Mouse (Mus musculus): Measurements from ENCODE around the gene Asb9.
A peak's percentile ranks its signal among the peaks of the same experiment; 100 is the strongest.

Asb9 gene

DNA sequence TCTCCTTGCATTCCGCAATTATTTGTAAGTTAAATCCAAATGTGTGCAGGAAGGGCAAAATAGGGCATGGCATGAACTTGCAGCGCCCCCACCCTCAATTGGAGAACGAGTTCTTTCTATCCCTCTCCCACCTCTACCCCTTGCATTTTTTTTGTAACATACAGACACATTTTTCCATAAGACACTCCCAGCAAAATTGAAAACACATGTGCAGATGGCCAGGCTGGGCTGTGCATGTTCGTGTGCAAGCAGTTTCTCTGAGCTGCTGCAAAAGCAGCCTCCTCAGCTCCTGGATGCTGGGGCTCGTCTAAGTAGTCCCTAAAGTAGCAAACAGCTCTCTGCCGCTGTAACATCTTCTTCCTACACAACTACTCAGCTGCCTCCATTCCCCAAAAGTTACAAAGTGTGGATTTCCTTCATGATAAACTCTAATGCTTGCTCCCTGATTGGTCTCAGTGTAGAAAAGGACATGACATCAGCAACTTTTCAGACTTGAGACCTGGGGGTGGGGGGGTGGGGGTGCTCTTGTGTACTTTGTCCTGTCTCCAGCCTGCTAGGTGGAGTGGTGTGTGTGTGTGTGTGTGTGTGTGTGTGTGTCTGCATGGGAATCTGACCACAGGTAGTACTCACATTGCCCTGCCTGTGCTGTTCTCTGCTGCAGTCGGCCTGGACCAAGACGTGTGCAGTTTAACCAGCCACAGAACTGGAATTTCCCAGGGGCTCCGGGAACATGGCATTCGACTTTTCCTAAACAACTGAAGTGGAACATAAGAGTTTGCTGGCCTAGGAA, at the start of gene Asb9:
TSS of gene Asb9 (plus strand) at position 619 of the 790 bp plus-strand sequence.
- DNase-seq, result no peak

- no peak for DNase-seq
Observed at GRCm38 (mm10) chrX:164459205-164459878, 46.8 kb upstream of the Asb9 start.

DNA sequence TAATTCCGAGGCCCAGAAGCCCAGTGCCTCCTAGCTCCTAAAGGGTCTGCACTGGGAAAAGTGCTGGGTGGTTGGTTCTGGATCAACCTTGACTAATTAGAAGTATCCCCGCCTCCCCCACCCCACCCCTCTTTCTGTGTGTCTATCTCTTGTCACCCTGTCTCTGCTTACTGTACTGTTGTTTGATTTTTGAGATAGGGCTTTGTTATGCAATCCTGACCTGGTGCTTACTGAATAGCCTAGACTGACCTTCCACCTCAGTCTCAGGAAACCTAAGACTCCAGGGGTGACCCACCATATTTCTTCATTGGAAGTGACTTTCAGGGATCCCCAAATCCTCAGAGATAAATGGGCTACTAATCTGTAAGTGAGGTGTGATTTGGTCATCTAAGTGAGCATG, 3.9 kb upstream of the Asb9 start:
- no peak for DNase-seq

DNA sequence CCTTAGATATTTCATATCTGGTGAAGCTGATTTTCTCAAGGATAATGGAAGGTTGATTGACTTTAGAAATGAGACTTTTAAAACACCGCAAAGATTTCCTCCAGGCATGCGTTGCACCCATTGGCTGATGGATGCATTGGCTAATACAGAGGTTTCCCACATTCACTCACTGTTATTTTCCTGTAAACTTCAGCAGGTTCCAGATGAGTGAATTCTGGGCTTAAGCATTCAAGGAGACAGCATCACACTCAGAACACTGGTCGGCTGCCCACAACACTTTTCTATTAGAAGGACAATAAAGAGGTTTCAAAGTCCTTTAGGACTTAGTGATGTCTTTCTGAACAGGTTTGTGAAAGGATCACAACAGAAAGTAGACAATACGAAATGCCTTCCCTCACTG, 941 bp downstream of the Asb9 start:
- DNase-seq, result no peak

GRCm38 (mm10) chrX:164508728-164509127, 2.6 kb downstream of the Asb9 start:
- peak; percentile 9 to 16 for DNase-seq

- no peak for DNase-seq
Observed at GRCm38 (mm10) chrX:164522138-164522537, 16.0 kb downstream of the Asb9 start.

GRCm38 (mm10) chrX:164526566-164526965, 20.4 kb downstream of the Asb9 start:
- DNase-seq, result no peak

- DNase-seq, result peak; percentile 42 to 79
Observed at GRCm38 (mm10) chrX:164541436-164542317, 35.5 kb downstream of the Asb9 start.

DNA sequence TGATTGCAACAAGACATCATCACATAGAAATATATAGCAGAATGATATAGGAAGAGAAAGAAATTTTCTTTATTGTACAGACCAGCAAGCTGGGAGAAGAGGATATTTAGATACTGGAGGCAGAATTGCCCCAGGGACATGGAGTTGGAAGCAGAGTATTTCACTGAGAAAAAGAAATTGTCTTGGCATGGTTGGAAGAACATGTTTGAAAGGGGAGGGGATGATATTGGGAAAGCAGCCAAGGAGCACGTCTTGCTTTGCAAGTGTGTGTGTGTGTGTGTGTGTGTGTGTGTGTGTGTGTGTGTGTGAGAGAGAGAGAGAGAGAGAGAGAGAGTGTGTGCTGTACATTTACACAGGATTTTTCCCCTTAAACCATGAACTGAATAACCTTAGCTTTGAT, 64.1 kb downstream of the Asb9 start:
- peak; percentile 51 to 64 for DNase-seq

GRCm38 (mm10) chrX:164576967-164577366, 70.8 kb downstream of the Asb9 start:
- DNase-seq, result peak; percentile 47 to 76

All from cerebellum, postnatal 10 days (tissue).